Mouse (Mus musculus): ENCODE data around the gene Zranb1.

GRCm38 (mm10) chr7:132882343-132882742 lies 48.6 kb upstream of the Zranb1 start:
- TF ChIP-seq EP300 (IDR thresholded peaks at IDR 0.05; ENCODE audit: low read depth), result no peak
- TF ChIP-seq CTCF (IDR thresholded peaks at IDR 0.05; ENCODE audit: low read depth), result peak; percentile 54

Data from liver, postnatal 0 days (tissue).